Mouse (Mus musculus): Measurements from ENCODE around the gene Cdipt. TPM values are rescaled to one million over a fixed set of nuclear protein-coding genes. Genes with fewer than 3 reads are reported as not detected.
A peak's percentile ranks its signal among the peaks of the same experiment; 100 is the strongest.

Gene Cdipt
- polyA plus RNA-seq, 1 experiment = not detected

DNA sequence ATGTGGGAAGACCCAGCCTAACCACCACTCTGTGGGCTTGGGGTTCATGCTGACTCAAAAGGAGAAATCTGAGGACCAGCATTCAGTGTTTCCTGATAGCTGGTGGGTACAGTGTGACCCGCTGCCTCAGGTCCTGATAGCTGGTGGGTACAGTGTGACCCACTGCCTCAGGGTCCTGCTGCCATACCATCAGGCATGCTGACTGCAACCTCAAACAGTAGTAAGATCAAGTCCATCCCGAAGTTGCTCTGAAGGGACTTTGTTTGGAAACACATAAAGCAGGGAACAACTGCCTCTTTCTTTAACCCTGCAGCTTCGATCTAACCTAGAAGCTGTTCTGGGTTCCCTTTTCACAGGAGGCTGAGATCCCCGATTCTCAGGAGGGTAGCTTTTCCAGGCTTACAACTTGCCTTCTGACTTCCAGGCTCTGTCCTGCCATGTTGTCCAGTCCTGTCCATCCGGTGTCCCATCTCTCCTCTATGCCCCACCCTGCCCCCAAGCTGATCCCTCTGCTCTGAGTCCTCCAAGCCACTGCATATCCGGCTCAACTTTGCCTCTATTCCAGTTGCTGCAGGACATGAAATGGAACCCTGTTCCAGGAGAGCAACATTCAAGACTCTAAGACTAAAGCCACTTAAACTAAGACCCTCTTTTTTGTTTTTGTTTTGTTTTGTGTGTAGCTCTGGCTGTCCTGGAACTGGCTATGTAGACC lies 31.8 kb downstream of the Cdipt start:
- H3K27ac ChIP-seq (ENCODE audit: insufficient read depth, low read depth, low read length) = no peak overlapping the region
- H3K4me1 ChIP-seq (ENCODE audit: control insufficient read depth, insufficient read depth, low read length) = peaks cover 10% of the 10 kb centered on the region
- 82% methylated on average over 6 of the region's 6 CpGs for WGBS
- TF ChIP-seq POLR2A (IDR thresholded peaks at IDR 0.05; ENCODE audit: insufficient read depth, low read depth, low read length) (no peak), CTCF (IDR thresholded peaks at IDR 0.05; ENCODE audit: insufficient read depth, low read depth, low read length) (no peak)
- H3K4me3 ChIP-seq (ENCODE audit: insufficient read depth, low read depth, low read length) = no peak overlapping the region

GRCm38 (mm10) chr7:127008239-127009019 lies 32.7 kb downstream of the Cdipt start:
- 49% methylated on average over 9 of the region's 9 CpGs for WGBS
- H3K4me3 ChIP-seq (ENCODE audit: insufficient read depth, low read depth, low read length) = no peak overlapping the region
- peaks cover 13% of the 10 kb centered on the region for H3K4me1 ChIP-seq (ENCODE audit: control insufficient read depth, insufficient read depth, low read length)
- H3K27ac ChIP-seq (ENCODE audit: insufficient read depth, low read depth, low read length) = peak overlapping the region; percentile 89
- TF ChIP-seq CTCF (IDR thresholded peaks at IDR 0.05; ENCODE audit: insufficient read depth, low read depth, low read length) (no peak), POLR2A (IDR thresholded peaks at IDR 0.05; ENCODE audit: insufficient read depth, low read depth, low read length) (no peak)

GRCm38 (mm10) chr7:127009307-127010085 lies 33.8 kb downstream of the Cdipt start:
- peaks cover 22% of the 10 kb centered on the region for H3K4me1 ChIP-seq (ENCODE audit: control insufficient read depth, insufficient read depth, low read length)
- no peak overlapping the region for H3K4me3 ChIP-seq (ENCODE audit: insufficient read depth, low read depth, low read length)
- no peak overlapping the region for H3K27ac ChIP-seq (ENCODE audit: insufficient read depth, low read depth, low read length)
- TF ChIP-seq CTCF (IDR thresholded peaks at IDR 0.05; ENCODE audit: insufficient read depth, low read depth, low read length) (no peak), POLR2A (IDR thresholded peaks at IDR 0.05; ENCODE audit: insufficient read depth, low read depth, low read length) (no peak)
- WGBS = 82% methylated on average over 17 of the region's 17 CpGs

DNA sequence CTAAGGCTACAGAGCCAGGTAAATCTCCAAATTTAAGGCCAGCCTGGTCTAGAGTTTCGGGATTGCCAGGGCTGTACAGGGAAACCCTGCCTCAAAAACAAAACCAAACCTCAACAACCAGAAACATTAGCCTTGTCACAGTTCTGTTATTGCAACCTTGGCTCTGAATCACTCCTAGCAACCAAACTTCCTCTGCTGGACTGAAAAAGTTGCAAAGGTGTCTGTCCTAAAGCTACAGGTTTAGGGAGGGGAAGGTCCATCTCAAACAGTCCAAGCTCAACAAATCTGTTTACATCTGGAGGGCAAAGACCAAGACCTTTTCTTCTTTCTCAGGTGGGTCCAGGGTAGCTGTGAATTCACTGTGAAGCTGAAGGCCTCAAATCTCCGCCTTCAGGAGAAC lies 35.3 kb downstream of the Cdipt start:
- Histone ChIP-seq H3K27ac (ENCODE audit: insufficient read depth, low read depth, low read length) (no peak overlapping the region), H3K4me1 (ENCODE audit: control insufficient read depth, insufficient read depth, low read length) (peaks cover 36% of the 10 kb centered on the region), H3K4me3 (ENCODE audit: insufficient read depth, low read depth, low read length) (no peak overlapping the region)
- WGBS = 96% methylated on average over 2 of the region's 2 CpGs
- no peak for TF ChIP-seq POLR2A (IDR thresholded peaks at IDR 0.05; ENCODE audit: insufficient read depth, low read depth, low read length)

GRCm38 (mm10) chr7:127011717-127012116 lies 36.0 kb downstream of the Cdipt start:
- no peak overlapping the region for H3K27ac ChIP-seq (ENCODE audit: insufficient read depth, low read depth, low read length)
- 65% methylated on average over 2 of the region's 2 CpGs for WGBS
- peaks cover 36% of the 10 kb centered on the region for H3K4me1 ChIP-seq (ENCODE audit: control insufficient read depth, insufficient read depth, low read length)
- TF ChIP-seq POLR2A (IDR thresholded peaks at IDR 0.05; ENCODE audit: insufficient read depth, low read depth, low read length) = no peak
- TF ChIP-seq CTCF (IDR thresholded peaks at IDR 0.05; ENCODE audit: insufficient read depth, low read depth, low read length) = no peak
- H3K4me3 ChIP-seq (ENCODE audit: insufficient read depth, low read depth, low read length) = no peak overlapping the region

- Histone ChIP-seq H3K4me3 (ENCODE audit: insufficient read depth, low read depth, low read length) (no peak overlapping the region), H3K27ac (ENCODE audit: insufficient read depth, low read depth, low read length) (no peak overlapping the region), H3K4me1 (ENCODE audit: control insufficient read depth, insufficient read depth, low read length) (peaks cover 36% of the 10 kb centered on the region)
- no peak for TF ChIP-seq POLR2A (IDR thresholded peaks at IDR 0.05; ENCODE audit: insufficient read depth, low read depth, low read length)
- no peak for TF ChIP-seq CTCF (IDR thresholded peaks at IDR 0.05; ENCODE audit: insufficient read depth, low read depth, low read length)
- 92% methylated on average over 6 of the region's 6 CpGs for WGBS
These were observed 36.7 kb downstream of the Cdipt start for GRCm38 (mm10) chr7:127012374-127012773.

GRCm38 (mm10) chr7:127012845-127013244 lies 37.1 kb downstream of the Cdipt start:
- H3K4me1 ChIP-seq (ENCODE audit: control insufficient read depth, insufficient read depth, low read length) = peaks cover 40% of the 10 kb centered on the region
- no peak overlapping the region for H3K27ac ChIP-seq (ENCODE audit: insufficient read depth, low read depth, low read length)
- WGBS = 97% methylated on average over 10 of the region's 10 CpGs

GRCm38 (mm10) chr7:127013385-127013784 lies 37.7 kb downstream of the Cdipt start:
- Histone ChIP-seq H3K4me1 (ENCODE audit: control insufficient read depth, insufficient read depth, low read length) (peaks cover 40% of the 10 kb centered on the region), H3K27ac (ENCODE audit: insufficient read depth, low read depth, low read length) (no peak overlapping the region), H3K4me3 (ENCODE audit: insufficient read depth, low read depth, low read length) (no peak overlapping the region)
- 97% methylated on average over 6 of the region's 6 CpGs for WGBS
- TF ChIP-seq CTCF (IDR thresholded peaks at IDR 0.05; ENCODE audit: insufficient read depth, low read depth, low read length) (no peak), POLR2A (IDR thresholded peaks at IDR 0.05; ENCODE audit: insufficient read depth, low read depth, low read length) (no peak)

More at GRCm38 (mm10) chr7:127012845-127013244, 37.1 kb downstream of the Cdipt start:
- TF ChIP-seq POLR2A (IDR thresholded peaks at IDR 0.05; ENCODE audit: insufficient read depth, low read depth, low read length) (no peak), CTCF (IDR thresholded peaks at IDR 0.05; ENCODE audit: insufficient read depth, low read depth, low read length) (no peak)
- H3K4me3 ChIP-seq (ENCODE audit: insufficient read depth, low read depth, low read length) = no peak overlapping the region

All from olfactory bulb, adult 2 months (tissue).